Mouse (Mus musculus) thymus, adult 2 months (tissue): ENCODE results near the gene Nup188.

Experiments
- CTCF ChIP-seq: fragments of 200-500 bp; IDR thresholded peaks from 2 replicates; pipeline ENCODE4 v1.5.1; 2012; ENCODE audit warnings: mild to moderate bottlenecking, control low read depth, low read length, moderate library complexity, borderline replicate concordance; ENCODE audit not compliant: control insufficient read depth, poor library complexity, insufficient read depth; ENCODE audit errors: extremely low read depth
- POLR2A ChIP-seq: fragments of 200-500 bp; IDR thresholded peaks from 2 replicates; pipeline ENCODE4 v1.6.1; 2012; ENCODE audit warnings: mild to moderate bottlenecking, low read length, control low read depth, moderate library complexity; ENCODE audit not compliant: control insufficient read depth, poor library complexity, insufficient read depth; ENCODE audit errors: extremely low read depth

- TF ChIP-seq POLR2A, result no peak
- TF ChIP-seq CTCF, result no peak
These were observed 21.3 kb upstream of the Nup188 start for GRCm38 (mm10) chr2:30264671-30265519.
